Mouse (Mus musculus) olfactory bulb, adult 2 months (tissue): ENCODE results near the gene Rgs19. TPM values are rescaled to one million over a fixed set of nuclear protein-coding genes. Genes with fewer than 3 reads are reported as not detected.

ENCODE experiments used
- H3K27ac ChIP-seq: fragments of 200-500 bp; 2 replicates; pipeline ENCODE4 v1.5.1; 2012; ENCODE audit warnings: low read depth, low read length; ENCODE audit not compliant: insufficient read depth
- H3K4me1 ChIP-seq: fragments of 200-500 bp; 2 replicates; pipeline ENCODE4 v1.6.1; 2012; ENCODE audit warnings: low read length; ENCODE audit not compliant: control insufficient read depth, insufficient read depth
- H3K4me3 ChIP-seq: fragments of 200-500 bp; 2 replicates; pipeline ENCODE4 v1.5.1; 2012; ENCODE audit warnings: mild to moderate bottlenecking, low read depth, low read length, moderate library complexity; ENCODE audit not compliant: insufficient read depth
- CTCF ChIP-seq: fragments of 200-500 bp; IDR thresholded peaks from 2 replicates; pipeline ENCODE4 v1.5.1; 2012; ENCODE audit warnings: low read depth, mild to moderate bottlenecking, low read length, moderate library complexity; ENCODE audit not compliant: insufficient read depth
- POLR2A ChIP-seq: fragments of 200-500 bp; IDR thresholded peaks from 2 replicates; pipeline ENCODE4 v1.6.1; 2012; ENCODE audit warnings: mild to moderate bottlenecking, low read depth, low read length, moderate library complexity; ENCODE audit not compliant: insufficient read depth
- WGBS: fragments of 180-500 bp; shearing (Covaris S2); methylation state at CpG from one replicate; pipeline ENCODE4 v1.1.7; 2018; 5-methylcytosine and 5-hydroxymethylcytosine counted together
- polyA plus RNA-seq: library from polyadenylated mRNA; stranded (reverse); fragments of >200 nt; gene quantifications from 2 replicates; pipeline ENCODE4 v1.2.4, GENCODE M21; 2012; ENCODE audit warnings: low replicate concordance; ENCODE audit not compliant: missing spikeins, insufficient read depth, insufficient read length

Rgs19 gene
- polyA plus RNA-seq, 1 experiment = not detected

GRCm38 (mm10) chr2:181713749-181714148, 20.0 kb upstream of the Rgs19 start:
- WGBS = 74% methylated on average over 1 of the region's 1 CpGs
- TF ChIP-seq POLR2A = no peak
- TF ChIP-seq CTCF = no peak
- H3K27ac ChIP-seq = peak overlapping the region; percentile 20; the same call in 1 of the 2 replicates
- no peak overlapping the region for H3K4me3 ChIP-seq
- H3K4me1 ChIP-seq = peaks cover 7% of the 10 kb centered on the region; the same call in 1 of the 2 replicates

- 33% methylated on average over 4 of the region's 4 CpGs for WGBS
- Histone ChIP-seq H3K27ac (no peak overlapping the region), H3K4me1 (no peaks in the 10 kb centered on the region), H3K4me3 (no peak overlapping the region)
- no peak for TF ChIP-seq CTCF
- TF ChIP-seq POLR2A = no peak
These were observed 12.9 kb upstream of the Rgs19 start for GRCm38 (mm10) chr2:181706668-181707067.

GRCm38 (mm10) chr2:181698241-181698640, 4.5 kb upstream of the Rgs19 start, which contains the start of gene Lkaaear1:
Gene Lkaaear1 (minus strand): TSS chr2:181698442.
- TF ChIP-seq CTCF = no peak
- TF ChIP-seq POLR2A = no peak
- Histone ChIP-seq H3K4me3 (no peak within 1 kb of the TSS), H3K27ac (no peak within 1 kb of the TSS), H3K4me1 (peaks cover 1% of the 10 kb centered on the region)
- WGBS = 51% methylated on average over 5 of the region's 5 CpGs

DNA sequence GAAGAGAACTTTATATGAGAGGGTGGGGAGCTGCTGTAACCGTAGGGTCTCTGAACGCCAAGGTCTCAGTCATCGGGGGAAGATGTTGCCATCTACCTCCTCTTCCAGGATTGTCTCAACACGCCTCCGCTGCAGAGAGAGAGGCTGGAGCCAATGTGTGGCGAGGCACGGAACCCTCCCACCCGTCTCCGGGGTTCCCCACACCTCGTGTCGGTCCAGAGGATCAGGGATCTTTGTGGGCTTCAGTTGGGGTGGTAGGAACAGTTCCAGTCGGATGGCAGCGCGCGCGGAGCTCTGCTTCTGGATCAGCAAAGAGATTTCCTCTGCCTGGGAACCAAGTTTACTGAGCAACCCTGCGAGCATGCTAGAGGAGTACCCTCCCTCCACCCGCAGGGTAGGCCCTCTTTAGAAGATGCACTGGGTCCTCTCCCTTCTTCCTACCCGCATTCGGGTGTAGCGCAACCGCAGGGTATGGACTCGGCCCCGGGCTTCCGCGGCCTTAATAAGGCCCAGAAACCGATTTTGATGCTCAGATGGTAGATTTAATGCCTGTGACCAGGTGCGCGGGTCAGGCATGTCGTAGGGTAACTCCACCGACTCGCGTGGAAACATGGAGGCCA, 3.1 kb upstream of the Rgs19 start:
- TF ChIP-seq CTCF (no peak), POLR2A (no peak)
- Histone ChIP-seq H3K27ac (no peak overlapping the region), H3K4me3 (no peak overlapping the region), H3K4me1 (peaks cover 6% of the 10 kb centered on the region)
- WGBS = 87% methylated on average over 33 of the region's 33 CpGs

DNA sequence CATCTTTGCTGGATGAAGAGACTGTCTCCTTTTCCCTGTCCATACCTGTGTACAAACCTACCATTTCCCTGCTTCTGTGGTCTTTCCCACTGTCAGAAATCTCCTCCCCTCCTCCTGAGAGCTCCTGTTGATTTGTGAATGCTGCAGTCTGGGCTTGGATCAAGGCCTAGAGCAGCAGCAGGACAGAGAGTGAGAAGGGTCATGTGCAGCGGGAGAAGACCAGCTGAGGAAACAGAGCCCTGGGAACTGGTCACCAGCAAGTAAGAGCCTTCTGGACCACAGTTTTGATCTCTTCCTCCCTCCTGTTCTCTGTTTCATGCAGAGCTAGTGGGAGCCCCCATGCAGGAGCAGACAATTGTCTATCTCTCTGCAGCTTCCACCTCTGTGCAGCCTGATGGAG, 2.0 kb upstream of the Rgs19 start:
- H3K4me3 ChIP-seq = no peak overlapping the region
- WGBS = 70% methylated on average over 1 of the region's 1 CpGs
- H3K4me1 ChIP-seq = peaks cover 6% of the 10 kb centered on the region
- no peak overlapping the region for H3K27ac ChIP-seq
- TF ChIP-seq CTCF (no peak), POLR2A (no peak)

DNA sequence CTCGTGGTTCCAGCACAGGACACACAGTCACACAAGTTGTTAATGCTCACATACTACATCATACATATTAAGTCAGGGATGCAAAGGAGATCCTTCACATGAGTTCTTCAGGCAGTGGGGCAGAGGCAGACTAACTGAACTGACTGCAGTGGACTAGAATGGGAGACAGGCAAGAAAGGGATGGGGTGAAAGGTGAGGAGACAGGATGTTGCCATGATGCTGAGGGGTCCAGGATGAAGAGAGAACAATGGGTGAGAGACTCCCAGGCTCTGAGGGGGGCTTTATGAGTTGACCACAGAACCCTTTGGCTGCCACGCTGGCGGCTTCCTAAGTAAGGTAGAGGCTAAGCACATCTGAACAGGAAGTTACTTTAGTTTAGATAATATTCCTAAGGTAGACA, 804 bp upstream of the Rgs19 start:
- H3K27ac ChIP-seq = no peak overlapping the region

DNA sequence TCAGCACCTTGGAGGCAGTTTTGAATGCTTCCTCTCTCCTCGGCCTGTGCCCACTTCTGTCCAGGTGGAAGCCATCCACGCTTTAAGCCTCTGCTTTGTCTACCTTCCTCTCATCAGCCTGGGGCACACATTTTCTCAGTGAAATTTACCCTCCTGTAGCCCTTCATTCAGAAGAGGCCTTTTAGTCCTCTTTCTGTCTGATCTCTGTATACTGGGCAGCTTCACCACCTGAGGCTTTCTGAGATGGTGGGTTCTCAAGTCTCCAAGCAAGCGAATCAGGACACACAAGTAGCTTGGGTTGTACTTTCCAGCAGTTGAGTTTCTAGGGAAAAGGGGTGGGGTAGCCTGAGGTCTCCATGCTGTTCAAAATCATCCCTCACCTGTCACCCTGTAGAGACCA, 1.5 kb downstream of the Rgs19 start:
- Histone ChIP-seq H3K27ac (no peak overlapping the region), H3K4me3 (no peak overlapping the region), H3K4me1 (peaks cover 6% of the 10 kb centered on the region)
- no peak for TF ChIP-seq POLR2A
- no peak for TF ChIP-seq CTCF
- WGBS = 96% methylated on average over 3 of the region's 3 CpGs

More for the DNA sequence above, 804 bp upstream of the Rgs19 start:
- WGBS = 92% methylated on average over 3 of the region's 3 CpGs
- TF ChIP-seq CTCF (no peak), POLR2A (no peak)
- H3K4me1 ChIP-seq = peaks cover 6% of the 10 kb centered on the region
- H3K4me3 ChIP-seq = no peak overlapping the region

DNA sequence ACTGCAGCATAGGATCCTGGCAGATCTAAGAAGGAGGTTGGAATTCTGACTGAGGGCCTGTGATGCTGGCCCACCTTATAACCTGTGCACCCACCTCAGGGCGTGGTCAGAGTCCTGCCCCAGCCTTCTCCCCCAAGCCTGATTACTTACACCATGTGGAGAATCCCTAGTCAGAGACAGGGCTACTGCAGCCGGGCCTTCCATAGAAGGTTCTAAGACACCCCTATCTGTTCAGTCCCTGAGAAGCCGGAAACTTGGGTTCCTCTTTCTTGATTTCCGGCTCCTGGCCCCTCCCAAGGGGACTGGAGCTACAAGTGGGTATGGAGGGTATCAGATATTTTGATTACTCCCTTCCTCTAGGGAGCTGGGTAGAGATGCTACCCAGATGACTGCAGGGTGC, 2.2 kb downstream of the Rgs19 start:
- TF ChIP-seq CTCF (no peak), POLR2A (no peak)
- Histone ChIP-seq H3K4me1 (peaks cover 6% of the 10 kb centered on the region), H3K4me3 (no peak overlapping the region), H3K27ac (no peak overlapping the region)
- 87% methylated on average over 4 of the region's 4 CpGs for WGBS

DNA sequence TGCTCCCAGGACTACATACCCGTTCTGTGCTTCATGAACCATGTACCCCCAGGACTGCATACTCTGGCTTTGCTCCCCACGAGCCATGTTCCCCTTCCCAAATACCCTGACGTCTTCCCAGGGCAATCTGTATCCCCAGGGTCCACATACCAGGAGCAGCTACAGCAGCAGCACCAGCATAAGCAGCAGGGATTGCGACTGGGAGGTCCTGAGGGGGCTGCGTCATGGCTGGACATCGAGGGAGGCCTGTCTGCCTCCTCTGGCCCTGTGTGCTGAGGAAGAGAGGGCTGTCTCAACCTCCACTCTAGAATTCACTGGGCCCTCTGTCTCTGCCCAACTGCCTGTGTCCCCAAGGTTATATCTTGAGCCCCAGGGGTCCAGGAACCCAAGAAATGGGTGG, 2.7 kb downstream of the Rgs19 start:
- H3K27ac ChIP-seq = no peak overlapping the region
- H3K4me3 ChIP-seq = no peak overlapping the region
- 90% methylated on average over 6 of the region's 6 CpGs for WGBS
- TF ChIP-seq POLR2A (no peak), CTCF (no peak)
- peaks cover 6% of the 10 kb centered on the region for H3K4me1 ChIP-seq
